Mouse (Mus musculus): ENCODE data around the gene Atrnl1. TPM values are rescaled to one million over a fixed set of nuclear protein-coding genes. Genes with fewer than 3 reads are reported as not detected.

The Atrnl1 gene
- polyA plus RNA-seq, 1 experiment from 2014 or later, result 2.8 TPM

GRCm38 (mm10) chr19:57926941-57927471 lies 316.2 kb downstream of the Atrnl1 start:
- Histone ChIP-seq H3K27ac (replicated peaks) (no peak overlapping the region), H3K27me3 (replicated peaks) (no peaks in the 10 kb centered on the region), H3K4me1 (peaks cover 21% of the 10 kb centered on the region), H3K36me3 (no peaks in the 10 kb centered on the region), H3K4me2 (0 out of 2 replicates have a peak overlapping the region, but pooled peaks have one; percentile 10), H3K9ac (no peak overlapping the region), H3K9me3 (no peaks in the 10 kb centered on the region), H3K4me3 (no peak overlapping the region)
- ATAC-seq (ENCODE audit: extremely low read depth, insufficient number of reproducible peaks, low FRiP score, low TSS enrichment), result no peak
- WGBS, result 50% methylated on average over 10 of the region's 10 CpGs

- no peak overlapping the region for H3K4me3 ChIP-seq
- H3K27me3 ChIP-seq (replicated peaks), result no peaks in the 10 kb centered on the region
- 46% methylated on average over 11 of the region's 11 CpGs for WGBS
- no peak overlapping the region for H3K9ac ChIP-seq
- no peak overlapping the region for H3K27ac ChIP-seq (replicated peaks)
- no peak for ATAC-seq (ENCODE audit: extremely low read depth, insufficient number of reproducible peaks, low FRiP score, low TSS enrichment)
- no peaks in the 10 kb centered on the region for H3K36me3 ChIP-seq
- no peak overlapping the region for H3K4me2 ChIP-seq
- H3K4me1 ChIP-seq, result peaks cover 21% of the 10 kb centered on the region
- no peaks in the 10 kb centered on the region for H3K9me3 ChIP-seq
Measured at GRCm38 (mm10) chr19:57927566-57928523, 317.0 kb downstream of the Atrnl1 start.

- WGBS, result 95% methylated on average over 4 of the region's 4 CpGs
- no peak for ATAC-seq (ENCODE audit: extremely low read depth, insufficient number of reproducible peaks, low FRiP score, low TSS enrichment)
- H3K4me2 ChIP-seq, result no peak overlapping the region
Measured at GRCm38 (mm10) chr19:57931626-57932025, 320.8 kb downstream of the Atrnl1 start.

GRCm38 (mm10) chr19:57936865-57937264 lies 326.0 kb downstream of the Atrnl1 start:
- Histone ChIP-seq H3K4me2 (no peak overlapping the region), H3K36me3 (no peaks in the 10 kb centered on the region), H3K27ac (replicated peaks) (no peak overlapping the region), H3K9ac (no peak overlapping the region), H3K4me3 (no peak overlapping the region), H3K9me3 (no peaks in the 10 kb centered on the region), H3K4me1 (peaks cover 5% of the 10 kb centered on the region; the same call in 1 of the 2 replicates), H3K27me3 (replicated peaks) (no peaks in the 10 kb centered on the region)
- 75% methylated on average over 3 of the region's 3 CpGs for WGBS
- no peak for ATAC-seq (ENCODE audit: extremely low read depth, insufficient number of reproducible peaks, low FRiP score, low TSS enrichment)

More at GRCm38 (mm10) chr19:57931626-57932025, 320.8 kb downstream of the Atrnl1 start:
- Histone ChIP-seq H3K27ac (replicated peaks) (no peak overlapping the region), H3K4me3 (no peak overlapping the region), H3K27me3 (replicated peaks) (no peaks in the 10 kb centered on the region), H3K9ac (no peak overlapping the region), H3K9me3 (no peaks in the 10 kb centered on the region), H3K4me1 (peaks cover 11% of the 10 kb centered on the region; the same call in 1 of the 2 replicates), H3K36me3 (no peaks in the 10 kb centered on the region)

GRCm38 (mm10) chr19:57939166-57939565 lies 328.3 kb downstream of the Atrnl1 start:
- ATAC-seq (ENCODE audit: extremely low read depth, insufficient number of reproducible peaks, low FRiP score, low TSS enrichment), result no peak
- Histone ChIP-seq H3K27me3 (replicated peaks) (no peaks in the 10 kb centered on the region), H3K36me3 (no peaks in the 10 kb centered on the region), H3K4me1 (peaks cover 5% of the 10 kb centered on the region; the same call in 1 of the 2 replicates), H3K4me3 (no peak overlapping the region), H3K9me3 (no peaks in the 10 kb centered on the region), H3K9ac (no peak overlapping the region), H3K4me2 (no peak overlapping the region), H3K27ac (replicated peaks) (no peak overlapping the region)
- WGBS, result 60% methylated on average over 1 of the region's 1 CpGs

GRCm38 (mm10) chr19:57941529-57941928 lies 330.7 kb downstream of the Atrnl1 start:
- Histone ChIP-seq H3K4me1 (no peaks in the 10 kb centered on the region), H3K4me2 (no peak overlapping the region), H3K36me3 (no peaks in the 10 kb centered on the region), H3K9ac (no peak overlapping the region), H3K27ac (replicated peaks) (no peak overlapping the region), H3K4me3 (no peak overlapping the region), H3K9me3 (no peaks in the 10 kb centered on the region), H3K27me3 (replicated peaks) (no peaks in the 10 kb centered on the region)
- no peak for ATAC-seq (ENCODE audit: extremely low read depth, insufficient number of reproducible peaks, low FRiP score, low TSS enrichment)
- 68% methylated on average over 8 of the region's 8 CpGs for WGBS

GRCm38 (mm10) chr19:57942281-57942680 lies 331.4 kb downstream of the Atrnl1 start:
- Histone ChIP-seq H3K4me2 (no peak overlapping the region), H3K36me3 (peaks cover under 1% of the 10 kb centered on the region), H3K9me3 (no peaks in the 10 kb centered on the region), H3K4me1 (no peaks in the 10 kb centered on the region), H3K4me3 (no peak overlapping the region), H3K9ac (no peak overlapping the region), H3K27me3 (replicated peaks) (no peaks in the 10 kb centered on the region), H3K27ac (replicated peaks) (no peak overlapping the region)
- no peak for ATAC-seq (ENCODE audit: extremely low read depth, insufficient number of reproducible peaks, low FRiP score, low TSS enrichment)
- 81% methylated on average over 14 of the region's 14 CpGs for WGBS

GRCm38 (mm10) chr19:57943308-57943707 lies 332.5 kb downstream of the Atrnl1 start:
- Histone ChIP-seq H3K27ac (replicated peaks) (no peak overlapping the region), H3K36me3 (peaks cover 5% of the 10 kb centered on the region), H3K27me3 (replicated peaks) (no peaks in the 10 kb centered on the region), H3K4me2 (no peak overlapping the region), H3K9me3 (no peaks in the 10 kb centered on the region), H3K4me3 (no peak overlapping the region), H3K4me1 (no peaks in the 10 kb centered on the region), H3K9ac (no peak overlapping the region)
- ATAC-seq (ENCODE audit: extremely low read depth, insufficient number of reproducible peaks, low FRiP score, low TSS enrichment), result no peak
- WGBS, result 41% methylated on average over 2 of the region's 2 CpGs

- Histone ChIP-seq H3K9ac (no peak overlapping the region), H3K27ac (replicated peaks) (no peak overlapping the region), H3K27me3 (replicated peaks) (no peaks in the 10 kb centered on the region), H3K4me2 (no peak overlapping the region), H3K4me1 (no peaks in the 10 kb centered on the region), H3K4me3 (no peak overlapping the region), H3K9me3 (no peaks in the 10 kb centered on the region), H3K36me3 (peaks cover 5% of the 10 kb centered on the region)
- ATAC-seq (ENCODE audit: extremely low read depth, insufficient number of reproducible peaks, low FRiP score, low TSS enrichment), result no peak
- WGBS, result 74% methylated on average over 6 of the region's 6 CpGs
Measured at GRCm38 (mm10) chr19:57944680-57945079, 333.8 kb downstream of the Atrnl1 start.

GRCm38 (mm10) chr19:57945626-57946250 lies 334.9 kb downstream of the Atrnl1 start:
- 79% methylated on average over 4 of the region's 4 CpGs for WGBS
- no peak overlapping the region for H3K27ac ChIP-seq (replicated peaks)
- no peaks in the 10 kb centered on the region for H3K4me1 ChIP-seq
- no peak overlapping the region for H3K4me2 ChIP-seq
- no peaks in the 10 kb centered on the region for H3K9me3 ChIP-seq
- peaks cover 5% of the 10 kb centered on the region for H3K36me3 ChIP-seq
- H3K27me3 ChIP-seq (replicated peaks), result no peaks in the 10 kb centered on the region
- ATAC-seq (ENCODE audit: extremely low read depth, insufficient number of reproducible peaks, low FRiP score, low TSS enrichment), result no peak
- no peak overlapping the region for H3K9ac ChIP-seq
- H3K4me3 ChIP-seq, result no peak overlapping the region

- no peaks in the 10 kb centered on the region for H3K9me3 ChIP-seq
- no peak for ATAC-seq (ENCODE audit: extremely low read depth, insufficient number of reproducible peaks, low FRiP score, low TSS enrichment)
- WGBS, result 83% methylated on average over 2 of the region's 2 CpGs
- no peak overlapping the region for H3K27ac ChIP-seq (replicated peaks)
- no peaks in the 10 kb centered on the region for H3K27me3 ChIP-seq (replicated peaks)
- no peaks in the 10 kb centered on the region for H3K4me1 ChIP-seq
- no peak overlapping the region for H3K9ac ChIP-seq
- no peak overlapping the region for H3K4me3 ChIP-seq
- H3K36me3 ChIP-seq, result peaks cover 5% of the 10 kb centered on the region
- H3K4me2 ChIP-seq, result no peak overlapping the region
Measured at GRCm38 (mm10) chr19:57948489-57948888, 337.7 kb downstream of the Atrnl1 start.

All from heart, embryonic 13.5 days (tissue).